Mouse (Mus musculus) testis, adult 2 months (tissue): ENCODE results near the gene Rccd1.
A peak's percentile ranks its signal among the peaks of the same experiment; 100 is the strongest.

ENCODE experiments used
- CTCF ChIP-seq: fragments of 200-500 bp; IDR thresholded peaks from 2 replicates; pipeline ENCODE4 v1.5.1; 2012; ENCODE audit warnings: low read depth, mild to moderate bottlenecking, inconsistent platforms, low read length, moderate library complexity; ENCODE audit not compliant: control insufficient read depth, insufficient read depth, insufficient replicate concordance
- POLR2A ChIP-seq: fragments of 200-500 bp; IDR thresholded peaks from 2 replicates; pipeline ENCODE4 v1.6.1; 2012; ENCODE audit warnings: low read depth, mild to moderate bottlenecking, inconsistent platforms, low read length, moderate library complexity; ENCODE audit not compliant: control insufficient read depth

- TF ChIP-seq POLR2A (peak; percentile 67), CTCF (peak; percentile 85)
Measured at GRCm38 (mm10) chr7:80342858-80343257, 18.6 kb upstream of the Rccd1 start, which contains the start of gene Hddc3.
